Mouse (Mus musculus): Measurements from ENCODE around the gene Opcml. TPM values are rescaled to one million over a fixed set of nuclear protein-coding genes. Genes with fewer than 3 reads are reported as not detected.

Gene Opcml
- total RNA-seq, 2 experiments from 2014 or later, result 235 to 266 TPM

DNA sequence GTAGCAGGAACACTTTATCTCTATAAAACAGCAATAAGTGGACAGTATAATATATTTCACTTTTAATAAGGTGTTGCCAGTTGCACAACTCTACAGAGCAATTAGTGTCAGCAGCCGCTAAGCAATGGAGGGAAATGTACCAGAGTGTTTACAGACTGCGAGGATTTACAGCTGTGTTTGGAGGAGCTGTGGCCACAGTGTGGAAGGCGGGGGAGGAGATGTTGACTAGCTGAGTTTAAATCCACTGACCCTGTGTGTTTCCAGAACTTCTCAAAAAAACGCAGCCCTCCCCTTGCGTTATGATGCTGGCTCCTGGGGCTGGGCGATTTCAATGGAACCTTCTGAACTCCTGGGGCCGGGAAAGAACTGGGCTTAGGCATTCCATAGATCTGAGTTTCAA is 33.8 kb downstream of the Opcml start:
- no peak for DNase-seq (ENCODE audit: extremely low spot score in 1 of 2, low spot score in 1 of 2)

- no peak for DNase-seq (ENCODE audit: extremely low spot score in 1 of 2, low spot score in 1 of 2)
These were observed 39.9 kb downstream of the Opcml start for GRCm38 (mm10) chr9:27830519-27830918.

DNA sequence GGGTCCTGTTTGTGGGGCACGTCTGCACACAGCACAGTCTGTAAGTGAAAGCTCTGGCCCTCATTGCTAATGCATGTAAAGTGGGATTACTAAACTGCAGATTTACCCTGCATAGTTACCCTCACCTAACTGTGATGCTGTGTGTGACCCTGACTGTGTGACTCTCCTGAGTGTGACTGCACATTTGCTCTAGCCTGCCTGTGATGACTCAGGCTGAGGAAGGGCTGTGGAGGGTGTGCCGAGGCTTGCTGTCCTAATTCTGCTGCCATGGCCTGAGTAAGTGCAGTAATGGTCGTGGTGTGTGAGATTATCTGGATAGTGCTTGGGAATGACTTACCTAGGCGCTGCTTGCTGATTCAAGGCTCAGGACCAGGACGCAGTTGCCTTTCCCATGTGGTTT is 52.2 kb downstream of the Opcml start:
- DNase-seq (ENCODE audit: extremely low spot score in 1 of 2, low spot score in 1 of 2), result no peak

- DNase-seq (ENCODE audit: extremely low spot score in 1 of 2, low spot score in 1 of 2), result no peak
These were observed 81.0 kb downstream of the Opcml start for GRCm38 (mm10) chr9:27871624-27872023.

DNA sequence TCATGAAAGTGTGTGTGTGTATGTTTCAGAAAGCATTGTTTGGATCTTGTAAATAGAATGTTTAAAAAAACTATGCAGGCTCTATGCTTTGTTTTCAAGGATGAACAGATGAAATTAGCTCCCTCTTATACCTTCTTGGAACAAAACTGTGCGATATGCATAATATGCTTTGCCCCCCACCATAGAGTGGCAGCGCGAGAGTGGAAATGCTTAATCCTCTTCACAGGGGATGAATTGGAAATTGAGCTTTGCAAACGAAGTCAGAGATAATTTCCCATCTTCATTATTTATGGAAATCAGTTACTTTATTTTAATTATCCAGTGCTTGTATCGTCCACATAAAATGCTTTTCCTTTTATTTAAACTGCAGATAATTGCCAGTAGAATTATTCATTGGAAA is 99.1 kb downstream of the Opcml start:
- no peak for DNase-seq (ENCODE audit: extremely low spot score in 1 of 2, low spot score in 1 of 2)

- no peak for DNase-seq (ENCODE audit: extremely low spot score in 1 of 2, low spot score in 1 of 2)
These were observed 126.7 kb downstream of the Opcml start for GRCm38 (mm10) chr9:27917250-27917649.

- no peak for DNase-seq (ENCODE audit: extremely low spot score in 1 of 2, low spot score in 1 of 2)
These were observed 132.9 kb downstream of the Opcml start for GRCm38 (mm10) chr9:27923495-27923894.

DNA sequence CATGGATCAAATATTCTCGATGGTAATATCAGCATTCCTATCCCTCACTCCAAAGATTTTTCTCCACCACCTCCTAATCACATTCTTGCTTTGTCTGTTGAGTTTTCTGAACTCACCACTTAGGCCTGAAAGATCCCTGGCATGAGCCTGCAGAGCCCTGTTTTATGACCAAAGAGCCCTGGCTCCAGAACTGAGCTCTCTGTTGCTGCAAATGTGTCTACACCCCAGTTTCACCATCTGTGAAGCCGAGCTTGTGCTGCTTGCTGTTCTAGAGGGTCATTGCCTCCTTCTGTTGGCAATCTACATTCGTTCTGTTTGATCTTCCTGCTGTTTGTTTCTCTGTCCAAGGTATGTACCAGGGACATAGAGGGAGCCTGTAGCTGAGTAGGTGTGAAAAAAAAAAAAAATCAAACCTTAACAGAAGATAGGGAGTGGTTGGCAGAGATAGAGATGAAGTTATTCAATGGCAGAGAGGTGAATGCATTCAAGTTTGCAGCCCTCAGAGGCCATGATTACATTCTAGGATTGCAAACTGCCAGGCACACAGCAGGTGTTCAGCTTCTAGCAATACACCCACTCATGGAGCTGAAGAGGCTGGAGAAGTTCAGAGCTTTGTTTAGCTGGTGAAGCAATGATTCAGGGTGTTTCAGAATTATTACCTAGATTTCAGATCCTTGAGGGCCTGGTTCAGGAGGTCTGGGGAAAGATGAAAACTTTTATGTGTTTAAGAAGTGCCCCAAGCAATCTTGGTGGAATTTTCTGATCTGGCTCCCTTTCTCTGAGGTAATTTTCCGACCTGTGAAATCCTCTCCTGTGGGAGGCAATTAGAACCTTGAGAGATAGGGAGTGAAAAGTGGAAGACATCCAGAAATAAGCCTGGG is 133.6 kb downstream of the Opcml start:
- DNase-seq (ENCODE audit: extremely low spot score in 1 of 2, low spot score in 1 of 2), result no peak

GRCm38 (mm10) chr9:27925650-27926049 is 135.1 kb downstream of the Opcml start:
- DNase-seq (ENCODE audit: extremely low spot score in 1 of 2, low spot score in 1 of 2), result no peak

GRCm38 (mm10) chr9:27937253-27937652 is 146.7 kb downstream of the Opcml start:
- no peak for DNase-seq (ENCODE audit: extremely low spot score in 1 of 2, low spot score in 1 of 2)

DNA sequence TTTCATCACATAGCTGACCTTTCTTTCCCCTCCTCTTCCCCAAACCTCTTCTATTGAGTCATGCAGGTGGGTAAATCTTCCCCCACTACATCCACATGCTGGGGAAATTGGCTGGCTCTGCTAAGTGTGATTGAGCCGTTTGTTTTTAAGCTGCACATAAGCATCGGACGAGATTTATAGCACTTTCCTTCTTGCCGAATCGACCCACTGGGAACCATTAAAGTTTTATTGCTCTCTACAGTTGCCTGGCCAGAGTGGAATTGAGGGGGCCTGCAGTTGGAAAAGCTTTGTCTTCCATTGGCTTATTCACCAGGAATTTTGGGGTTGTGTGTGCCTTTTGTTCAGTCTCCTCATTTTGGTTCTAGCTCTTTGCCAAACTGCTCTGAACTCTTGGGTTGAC is 147.1 kb downstream of the Opcml start:
- DNase-seq (ENCODE audit: extremely low spot score in 1 of 2, low spot score in 1 of 2), result no peak

GRCm38 (mm10) chr9:27945323-27946010 is 154.9 kb downstream of the Opcml start:
- no peak for DNase-seq (ENCODE audit: extremely low spot score in 1 of 2, low spot score in 1 of 2)

GRCm38 (mm10) chr9:27951110-27951509 is 160.5 kb downstream of the Opcml start:
- no peak for DNase-seq (ENCODE audit: extremely low spot score in 1 of 2, low spot score in 1 of 2)

GRCm38 (mm10) chr9:27961682-27962081 is 171.1 kb downstream of the Opcml start:
- no peak for DNase-seq (ENCODE audit: extremely low spot score in 1 of 2, low spot score in 1 of 2)

- no peak for DNase-seq (ENCODE audit: extremely low spot score in 1 of 2, low spot score in 1 of 2)
These were observed 172.8 kb downstream of the Opcml start for GRCm38 (mm10) chr9:27963385-27963784.

GRCm38 (mm10) chr9:27964902-27965550 is 174.5 kb downstream of the Opcml start:
- DNase-seq (ENCODE audit: extremely low spot score in 1 of 2, low spot score in 1 of 2), result no peak

DNA sequence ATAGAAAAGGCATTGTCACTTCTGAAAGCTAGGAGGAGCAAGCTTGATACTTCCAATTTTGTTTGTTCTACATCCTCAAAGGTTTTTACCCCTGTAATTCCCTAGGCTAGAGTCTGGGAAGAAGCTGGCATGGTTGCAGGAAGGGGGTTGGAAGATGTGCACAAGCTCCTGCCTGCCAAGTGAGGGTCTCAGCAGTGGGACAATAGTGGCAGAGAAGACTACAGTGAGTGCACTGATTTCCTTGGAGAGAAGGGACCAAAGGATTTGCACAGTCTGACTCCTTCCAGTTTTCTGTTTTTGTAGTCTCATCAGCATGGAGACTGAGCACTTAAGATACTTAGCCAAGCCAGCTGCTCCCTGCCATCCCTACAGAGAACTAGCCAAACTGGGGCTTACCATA is 177.7 kb downstream of the Opcml start:
- DNase-seq (ENCODE audit: extremely low spot score in 1 of 2, low spot score in 1 of 2), result no peak

DNA sequence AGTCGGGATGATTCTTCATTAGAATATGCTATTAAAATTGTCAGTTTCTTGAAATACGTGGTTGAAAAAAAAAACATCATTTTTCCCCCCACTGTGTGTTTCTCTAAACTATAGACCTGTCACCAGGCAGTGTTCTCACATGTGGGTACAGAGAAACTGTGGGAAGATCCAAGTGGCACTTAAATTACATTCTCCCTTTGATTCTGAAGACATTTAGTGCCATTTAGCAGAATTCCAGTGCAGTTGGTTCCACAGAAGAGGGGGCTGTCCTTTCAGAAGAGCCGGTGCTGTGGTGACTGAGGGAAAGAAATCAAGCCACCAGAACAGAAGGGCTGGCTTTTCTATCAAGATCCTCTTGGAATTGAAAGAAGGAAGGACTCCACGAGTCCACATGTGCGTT is 181.7 kb downstream of the Opcml start:
- no peak for DNase-seq (ENCODE audit: extremely low spot score in 1 of 2, low spot score in 1 of 2)

DNA sequence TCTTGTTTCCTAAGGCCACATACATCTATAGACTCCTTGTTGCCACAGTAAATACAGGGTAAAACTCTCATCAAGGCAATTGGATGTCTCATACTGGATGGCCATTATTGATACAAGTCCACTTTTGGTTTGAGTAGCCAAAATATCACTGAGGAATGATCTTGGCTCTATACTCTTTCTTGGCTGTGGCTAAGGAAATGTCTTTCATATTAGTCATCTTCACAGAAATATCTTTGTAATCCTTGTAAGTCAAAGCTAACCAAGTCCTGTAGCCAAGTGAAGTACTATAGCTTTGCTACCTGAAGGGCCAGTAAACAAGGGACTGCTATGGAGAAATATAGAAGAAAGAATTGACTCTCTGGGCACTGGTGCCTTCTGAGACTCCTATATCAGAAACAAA is 192.0 kb downstream of the Opcml start:
- DNase-seq (ENCODE audit: extremely low spot score in 1 of 2, low spot score in 1 of 2), result no peak

GRCm38 (mm10) chr9:27986604-27987588 is 196.3 kb downstream of the Opcml start:
- no peak for DNase-seq (ENCODE audit: extremely low spot score in 1 of 2, low spot score in 1 of 2)

All from layer of hippocampus, postnatal 25 days (tissue).